Mouse (Mus musculus) neural tube, embryonic 14.5 days (tissue): ENCODE measurements at regions not wholly inside any gene's neighbourhood (a gene's known extent, or its start where the extent isn't known, plus 50 kb on each side); places are given as distances from the start of the nearest gene placed in this dataset.

ENCODE experiments used
- ATAC-seq: fragments of 200-750 bp; cut with Nextera tagmentation; 2 replicates; pipeline ENCODE4 v1.8.0; 2017; ENCODE audit warnings: low read depth, mild to moderate bottlenecking, moderate TSS enrichment, moderate library complexity
- H3K27ac ChIP-seq: fragments of 300-500 bp; sonication (generic); 2 replicates; pipeline ENCODE4 v1.5.1; 2014; ENCODE audit warnings: low read depth, mild to moderate bottlenecking, control low read depth, low read length, moderate library complexity, mixed read lengths
- H3K27me3 ChIP-seq: fragments of 300-500 bp; sonication (generic); 2 replicates; pipeline ENCODE4 v1.6.1; 2014; ENCODE audit warnings: low read length; ENCODE audit not compliant: control insufficient read depth, insufficient read depth
- H3K36me3 ChIP-seq: fragments of 300-500 bp; sonication (generic); 2 replicates; pipeline ENCODE4 v1.6.1; 2014; ENCODE audit warnings: low read length, mixed read lengths; ENCODE audit not compliant: control insufficient read depth, insufficient read depth
- H3K4me1 ChIP-seq: fragments of 300-500 bp; sonication (generic); 2 replicates; pipeline ENCODE4 v1.6.1; 2014; ENCODE audit warnings: low read length; ENCODE audit not compliant: control insufficient read depth, insufficient read depth
- H3K4me2 ChIP-seq: fragments of 300-500 bp; sonication (generic); 2 replicates; pipeline ENCODE4 v1.6.1; 2014; ENCODE audit warnings: mild to moderate bottlenecking, low read depth, low read length, control low read depth
- H3K4me3 ChIP-seq: fragments of 300-500 bp; sonication (generic); 2 replicates; pipeline ENCODE4 v1.5.1; 2014; ENCODE audit warnings: low read depth, low read length, control low read depth, mixed read lengths
- H3K9ac ChIP-seq: fragments of 300-500 bp; sonication (generic); replicated peaks from 2 replicates; pipeline ENCODE4 v1.6.1; 2014; ENCODE audit warnings: low read depth, mild to moderate bottlenecking, control low read depth, low read length, mixed read lengths
- H3K9me3 ChIP-seq: fragments of 300-500 bp; sonication (generic); 2 replicates; pipeline ENCODE4 v1.6.1; 2016; ENCODE audit warnings: low read length; ENCODE audit not compliant: control insufficient read depth
- WGBS: fragments of 180-500 bp; shearing (Covaris S2); extraction: QIAGEN DNeasy Blood & Tissue Kit; methylation state at CpG from one replicate; pipeline ENCODE4 v1.1.7; 2014; 5-methylcytosine and 5-hydroxymethylcytosine counted together

- Histone ChIP-seq H3K4me1 (no peaks in the 10 kb centered on the region), H3K36me3 (no peaks in the 10 kb centered on the region), H3K27ac (no peak overlapping the region), H3K9me3 (no peaks in the 10 kb centered on the region), H3K27me3 (no peaks in the 10 kb centered on the region), H3K9ac (no peak overlapping the region), H3K4me3 (no peak overlapping the region), H3K4me2 (no peak overlapping the region)
- ATAC-seq, result no peak
- WGBS, result 82% methylated on average over 2 of the region's 2 CpGs
Observed at GRCm38 (mm10) chr2:12614345-12614744, 195.1 kb upstream of the Mindy3 start.

GRCm38 (mm10) chr2:12613858-12614257, 194.6 kb upstream of the Mindy3 start:
- ATAC-seq, result peak; percentile 79
- 46% methylated on average over 2 of the region's 2 CpGs for WGBS
- H3K9ac ChIP-seq, result no peak overlapping the region

GRCm38 (mm10) chr2:12582566-12582965, 163.3 kb upstream of the Mindy3 start:
- WGBS, result 47% methylated on average over 2 of the region's 2 CpGs
- H3K27ac ChIP-seq, result no peak overlapping the region
- ATAC-seq, result no peak

More at GRCm38 (mm10) chr2:12613858-12614257, 194.6 kb upstream of the Mindy3 start:
- Histone ChIP-seq H3K4me3 (no peak overlapping the region), H3K4me1 (no peaks in the 10 kb centered on the region), H3K9me3 (no peaks in the 10 kb centered on the region), H3K27ac (no peak overlapping the region), H3K36me3 (no peaks in the 10 kb centered on the region), H3K4me2 (no peak overlapping the region), H3K27me3 (no peaks in the 10 kb centered on the region)

GRCm38 (mm10) chr2:12557736-12558135, 138.5 kb upstream of the Mindy3 start:
- no peaks in the 10 kb centered on the region for H3K4me1 ChIP-seq
- H3K27me3 ChIP-seq, result no peaks in the 10 kb centered on the region
- no peak for ATAC-seq
- H3K4me3 ChIP-seq, result no peak overlapping the region
- no peaks in the 10 kb centered on the region for H3K9me3 ChIP-seq
- no peak overlapping the region for H3K4me2 ChIP-seq
- no peak overlapping the region for H3K27ac ChIP-seq
- WGBS, result 63% methylated on average over 1 of the region's 1 CpGs
- no peaks in the 10 kb centered on the region for H3K36me3 ChIP-seq
- H3K9ac ChIP-seq, result no peak overlapping the region

More at GRCm38 (mm10) chr2:12582566-12582965, 163.3 kb upstream of the Mindy3 start:
- Histone ChIP-seq H3K36me3 (no peaks in the 10 kb centered on the region), H3K9ac (no peak overlapping the region), H3K4me2 (no peak overlapping the region), H3K9me3 (no peaks in the 10 kb centered on the region), H3K4me1 (no peaks in the 10 kb centered on the region), H3K27me3 (no peaks in the 10 kb centered on the region), H3K4me3 (no peak overlapping the region)

GRCm38 (mm10) chr2:12522411-12522810, 103.1 kb upstream of the Mindy3 start:
- 66% methylated on average over 5 of the region's 5 CpGs for WGBS
- H3K36me3 ChIP-seq, result no peaks in the 10 kb centered on the region
- H3K9ac ChIP-seq, result no peak overlapping the region
- H3K9me3 ChIP-seq, result no peaks in the 10 kb centered on the region
- H3K4me2 ChIP-seq, result no peak overlapping the region
- no peaks in the 10 kb centered on the region for H3K4me1 ChIP-seq
- H3K27ac ChIP-seq, result no peak overlapping the region
- no peaks in the 10 kb centered on the region for H3K27me3 ChIP-seq
- no peak overlapping the region for H3K4me3 ChIP-seq
- ATAC-seq, result no peak

- Histone ChIP-seq H3K36me3 (no peaks in the 10 kb centered on the region), H3K4me1 (no peaks in the 10 kb centered on the region), H3K27ac (no peak overlapping the region), H3K27me3 (no peaks in the 10 kb centered on the region), H3K4me2 (no peak overlapping the region), H3K4me3 (no peak overlapping the region), H3K9ac (no peak overlapping the region), H3K9me3 (no peaks in the 10 kb centered on the region)
- ATAC-seq, result no peak
Observed at GRCm38 (mm10) chr2:12521744-12522143, 102.5 kb upstream of the Mindy3 start.

DNA sequence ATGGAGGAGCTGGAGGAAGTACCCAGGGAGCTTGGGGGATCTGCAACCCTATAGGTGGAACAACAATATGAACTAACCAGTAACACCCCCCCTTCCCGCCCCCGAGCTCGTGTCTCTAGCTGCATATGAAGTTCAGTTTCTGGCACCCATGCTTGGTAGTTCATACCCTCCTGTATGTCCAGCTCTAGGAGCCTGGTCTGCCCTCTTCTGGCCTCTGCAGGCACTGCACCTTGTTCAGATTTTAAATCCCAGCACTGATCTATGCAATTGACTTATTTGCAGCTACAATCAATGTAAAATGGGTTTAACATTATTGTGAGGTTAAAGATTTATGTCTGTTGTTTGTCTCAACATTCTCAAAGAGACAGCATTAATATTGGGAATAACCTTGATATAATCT, 73.1 kb upstream of the Mindy3 start:
- Histone ChIP-seq H3K27me3 (no peaks in the 10 kb centered on the region), H3K27ac (no peak overlapping the region)
- WGBS, result 84% methylated on average over 3 of the region's 3 CpGs

DNA sequence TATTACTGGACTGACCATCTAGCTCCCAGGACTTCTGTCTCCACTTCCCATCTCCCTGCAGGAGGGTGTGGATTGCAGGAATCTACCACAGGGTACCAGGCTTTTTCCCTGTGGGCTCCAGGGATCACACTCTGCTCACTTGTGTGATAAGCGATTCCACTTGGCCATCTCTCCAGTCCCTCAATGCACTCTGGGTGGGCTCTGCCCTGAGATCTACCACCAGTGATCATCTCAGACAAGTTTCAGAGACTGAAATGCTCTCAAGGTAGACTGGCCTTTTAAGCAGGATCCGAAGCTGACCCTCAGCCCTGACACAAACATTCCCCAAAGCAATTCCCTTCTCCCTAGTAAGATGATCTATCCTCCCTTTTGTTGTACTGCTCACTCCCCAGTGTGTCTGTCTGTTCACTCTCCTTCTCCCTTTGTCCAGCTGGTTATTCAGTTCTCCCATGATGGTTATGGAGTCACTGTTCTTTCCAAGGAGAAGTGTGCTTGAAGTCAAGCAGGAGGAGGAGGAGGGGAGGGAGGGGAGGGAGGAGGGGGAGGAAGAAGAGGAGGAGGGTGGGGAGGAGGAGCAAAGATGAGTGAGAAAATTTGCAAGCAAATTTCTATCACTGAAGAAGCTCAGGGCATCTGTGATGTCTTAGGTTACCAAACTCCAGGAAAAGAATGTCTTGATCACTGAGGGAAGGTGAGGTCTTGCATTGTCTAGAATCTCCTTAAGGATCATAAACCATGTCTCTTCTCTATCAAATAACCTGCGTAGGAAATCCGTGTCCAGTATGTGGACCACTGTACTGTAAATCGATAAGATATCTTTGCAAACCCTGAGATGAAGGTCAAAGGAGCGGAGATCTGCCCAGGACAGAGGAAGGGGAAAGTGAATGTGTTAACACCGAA, 50.4 kb upstream of the Mindy3 start:
- H3K4me2 ChIP-seq, result no peak overlapping the region
- ATAC-seq, result no peak
- WGBS, result 90% methylated on average over 7 of the region's 7 CpGs

More for the DNA sequence above, 73.1 kb upstream of the Mindy3 start:
- Histone ChIP-seq H3K9me3 (no peaks in the 10 kb centered on the region), H3K4me1 (no peaks in the 10 kb centered on the region), H3K9ac (no peak overlapping the region), H3K4me3 (no peak overlapping the region), H3K36me3 (no peaks in the 10 kb centered on the region), H3K4me2 (no peak overlapping the region)
- ATAC-seq, result no peak

More for the DNA sequence above, 50.4 kb upstream of the Mindy3 start:
- Histone ChIP-seq H3K4me3 (no peak overlapping the region), H3K27me3 (no peaks in the 10 kb centered on the region), H3K9me3 (no peaks in the 10 kb centered on the region), H3K4me1 (no peaks in the 10 kb centered on the region), H3K9ac (no peak overlapping the region), H3K27ac (no peak overlapping the region), H3K36me3 (no peaks in the 10 kb centered on the region)
